Mouse (Mus musculus): Measurements from ENCODE around the gene Cutal. TPM values are rescaled to one million over a fixed set of nuclear protein-coding genes. Genes with fewer than 3 reads are reported as not detected.

Gene Cutal
- polyA plus RNA-seq, 2 experiments, result 0.06 TPM; not detected in 1

- peaks cover 3% of the 10 kb centered on the region; the same call in 1 of the 2 replicates for H3K4me1 ChIP-seq (ENCODE audit: control insufficient read depth, insufficient read depth, low read length)
- H3K27ac ChIP-seq (replicated peaks; ENCODE audit: low read depth, low read length), result no peak overlapping the region
- 47% methylated on average over 2 of the region's 2 CpGs for WGBS
- TF ChIP-seq POLR2A (IDR thresholded peaks at IDR 0.05; ENCODE audit: borderline replicate concordance, extremely low read depth, insufficient read depth, insufficient read length), result no peak
- H3K4me2 ChIP-seq (replicated peaks; ENCODE audit: low read depth, low read length, severe bottlenecking), result no peak overlapping the region
- H3K9ac ChIP-seq (ENCODE audit: low read depth, low read length, severe bottlenecking), result no peak overlapping the region
- H3K9me3 ChIP-seq (ENCODE audit: control insufficient read depth, low read length), result no peaks in the 10 kb centered on the region
- no peak for DNase-seq (ENCODE audit: low spot score)
- peak; percentile 63 for ATAC-seq (ENCODE audit: low FRiP score, low read depth)
- H3K4me3 ChIP-seq (replicated peaks; ENCODE audit: low read length), result no peak overlapping the region
- H3K36me3 ChIP-seq (ENCODE audit: control insufficient read depth, insufficient read depth, low read length), result no peaks in the 10 kb centered on the region
- peaks cover 6% of the 10 kb centered on the region for H3K27me3 ChIP-seq (ENCODE audit: control insufficient read depth, insufficient read depth, low read length)
Observed at GRCm38 (mm10) chr2:34920144-34920543, 45.9 kb downstream of the Cutal start.

GRCm38 (mm10) chr2:34922729-34923128, 48.5 kb downstream of the Cutal start:
- no peaks in the 10 kb centered on the region for H3K36me3 ChIP-seq (ENCODE audit: control insufficient read depth, insufficient read depth, low read length)
- peaks cover 4% of the 10 kb centered on the region; the same call in 1 of the 2 replicates for H3K27me3 ChIP-seq (ENCODE audit: control insufficient read depth, insufficient read depth, low read length)
- WGBS, result 10% methylated on average over 2 of the region's 2 CpGs
- H3K27ac ChIP-seq (replicated peaks; ENCODE audit: low read depth, low read length), result no peak overlapping the region
- DNase-seq (ENCODE audit: low spot score), result no peak
- no peak for ATAC-seq (ENCODE audit: low FRiP score, low read depth)
- no peak overlapping the region for H3K9ac ChIP-seq (ENCODE audit: low read depth, low read length, severe bottlenecking)
- H3K4me3 ChIP-seq (replicated peaks; ENCODE audit: low read length), result no peak overlapping the region
- H3K4me2 ChIP-seq (replicated peaks; ENCODE audit: low read depth, low read length, severe bottlenecking), result no peak overlapping the region
- TF ChIP-seq POLR2A (IDR thresholded peaks at IDR 0.05; ENCODE audit: borderline replicate concordance, extremely low read depth, insufficient read depth, insufficient read length), result no peak
- H3K9me3 ChIP-seq (ENCODE audit: control insufficient read depth, low read length), result no peaks in the 10 kb centered on the region
- H3K4me1 ChIP-seq (ENCODE audit: control insufficient read depth, insufficient read depth, low read length), result peaks cover 12% of the 10 kb centered on the region; the same call in 1 of the 2 replicates

GRCm38 (mm10) chr2:34927320-34927719, 53.1 kb downstream of the Cutal start:
- DNase-seq (ENCODE audit: low spot score), result no peak
- WGBS, result 53% methylated on average over 5 of the region's 5 CpGs
- no peak for TF ChIP-seq POLR2A (IDR thresholded peaks at IDR 0.05; ENCODE audit: borderline replicate concordance, extremely low read depth, insufficient read depth, insufficient read length)
- H3K9ac ChIP-seq (ENCODE audit: low read depth, low read length, severe bottlenecking), result no peak overlapping the region
- H3K4me3 ChIP-seq (replicated peaks; ENCODE audit: low read length), result no peak overlapping the region
- no peaks in the 10 kb centered on the region for H3K9me3 ChIP-seq (ENCODE audit: control insufficient read depth, low read length)
- no peak overlapping the region for H3K4me2 ChIP-seq (replicated peaks; ENCODE audit: low read depth, low read length, severe bottlenecking)
- H3K27me3 ChIP-seq (ENCODE audit: control insufficient read depth, insufficient read depth, low read length), result peaks cover 4% of the 10 kb centered on the region; the same call in 1 of the 2 replicates
- H3K27ac ChIP-seq (replicated peaks; ENCODE audit: low read depth, low read length), result no peak overlapping the region
- no peak for ATAC-seq (ENCODE audit: low FRiP score, low read depth)
- H3K4me1 ChIP-seq (ENCODE audit: control insufficient read depth, insufficient read depth, low read length), result peaks cover 12% of the 10 kb centered on the region; the same call in 1 of the 2 replicates
- H3K36me3 ChIP-seq (ENCODE audit: control insufficient read depth, insufficient read depth, low read length), result no peaks in the 10 kb centered on the region

- no peak overlapping the region for H3K9ac ChIP-seq (ENCODE audit: low read depth, low read length, severe bottlenecking)
- no peaks in the 10 kb centered on the region; the same call in 1 of the 2 replicates for H3K27me3 ChIP-seq (ENCODE audit: control insufficient read depth, insufficient read depth, low read length)
- H3K27ac ChIP-seq (replicated peaks; ENCODE audit: low read depth, low read length), result no peak overlapping the region; the same call in 1 of the 2 replicates
- H3K9me3 ChIP-seq (ENCODE audit: control insufficient read depth, low read length), result no peaks in the 10 kb centered on the region
- WGBS, result 12% methylated on average over 5 of the region's 5 CpGs
- H3K4me2 ChIP-seq (replicated peaks; ENCODE audit: low read depth, low read length, severe bottlenecking), result no peak overlapping the region
- H3K36me3 ChIP-seq (ENCODE audit: control insufficient read depth, insufficient read depth, low read length), result no peaks in the 10 kb centered on the region
- DNase-seq (ENCODE audit: low spot score), result no peak
- ATAC-seq (ENCODE audit: low FRiP score, low read depth), result no peak
- TF ChIP-seq POLR2A (IDR thresholded peaks at IDR 0.05; ENCODE audit: borderline replicate concordance, extremely low read depth, insufficient read depth, insufficient read length), result no peak
- H3K4me1 ChIP-seq (ENCODE audit: control insufficient read depth, insufficient read depth, low read length), result peaks cover 37% of the 10 kb centered on the region
- no peak overlapping the region for H3K4me3 ChIP-seq (replicated peaks; ENCODE audit: low read length)
Observed at GRCm38 (mm10) chr2:34937460-34937859, 63.3 kb downstream of the Cutal start.

- H3K9ac ChIP-seq (ENCODE audit: low read depth, low read length, severe bottlenecking), result no peak overlapping the region
- H3K4me3 ChIP-seq (replicated peaks; ENCODE audit: low read length), result no peak overlapping the region
- ATAC-seq (ENCODE audit: low FRiP score, low read depth) (peak; percentile 86), DNase-seq (ENCODE audit: low spot score) (peak; percentile 75)
- no peaks in the 10 kb centered on the region; the same call in 1 of the 2 replicates for H3K27me3 ChIP-seq (ENCODE audit: control insufficient read depth, insufficient read depth, low read length)
- no peaks in the 10 kb centered on the region for H3K36me3 ChIP-seq (ENCODE audit: control insufficient read depth, insufficient read depth, low read length)
- TF ChIP-seq POLR2A (IDR thresholded peaks at IDR 0.05; ENCODE audit: borderline replicate concordance, extremely low read depth, insufficient read depth, insufficient read length), result no peak
- 50% methylated on average over 8 of the region's 8 CpGs for WGBS
- H3K4me1 ChIP-seq (ENCODE audit: control insufficient read depth, insufficient read depth, low read length), result peaks cover 37% of the 10 kb centered on the region
- H3K4me2 ChIP-seq (replicated peaks; ENCODE audit: low read depth, low read length, severe bottlenecking), result no peak overlapping the region
- H3K27ac ChIP-seq (replicated peaks; ENCODE audit: low read depth, low read length), result peak overlapping the region; percentile 48; the same call in 1 of the 2 replicates
- H3K9me3 ChIP-seq (ENCODE audit: control insufficient read depth, low read length), result no peaks in the 10 kb centered on the region
Observed at GRCm38 (mm10) chr2:34938269-34939208, 64.3 kb downstream of the Cutal start.

Measured in limb, embryonic 14.5 days (tissue).